Mouse (Mus musculus): ENCODE measurements around the gene Prmt1. TPM values are rescaled to one million over a fixed set of nuclear protein-coding genes. Genes with fewer than 3 reads are reported as not detected.
A peak's percentile ranks its signal among the peaks of the same experiment; 100 is the strongest.

Prmt1 gene
- total RNA-seq, 1 experiment from 2014 or later: 221 TPM

DNA sequence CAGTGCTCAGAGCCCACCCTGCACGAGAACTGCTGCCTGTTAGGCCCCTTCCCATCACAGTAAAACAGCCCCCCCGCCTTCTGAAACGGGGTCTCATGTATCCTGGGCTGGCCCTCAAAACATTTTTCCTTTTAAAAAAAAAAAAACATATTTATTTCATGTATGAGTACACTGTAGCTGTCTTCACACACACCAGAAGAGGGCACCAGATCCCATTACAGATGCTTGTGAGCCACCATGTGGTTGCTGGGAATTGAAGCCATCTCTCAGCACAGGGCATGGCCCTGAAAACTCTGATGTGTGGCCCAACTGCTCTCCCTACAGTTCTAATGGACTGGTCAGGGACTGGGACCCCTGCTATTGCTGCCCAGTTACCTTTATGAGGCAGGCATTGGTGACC, 8.1 kb downstream of the Prmt1 start:
- DNase-seq: no peak

DNA sequence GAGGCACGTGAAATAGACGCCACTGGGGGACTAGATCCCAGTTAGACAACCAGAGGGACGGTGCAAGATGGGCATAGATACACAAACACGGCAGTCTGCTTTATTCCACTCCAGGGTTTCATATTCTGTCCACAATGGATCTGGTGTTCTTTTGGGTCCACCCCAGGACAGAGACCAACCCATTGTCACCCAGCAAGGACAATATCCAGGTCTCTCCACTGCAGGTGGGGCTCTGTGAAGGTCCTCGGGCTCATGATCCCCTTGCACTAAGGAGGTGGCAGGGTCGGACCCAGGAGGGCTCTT, 11.3 kb downstream of the Prmt1 start:
- no peak for DNase-seq

DNA sequence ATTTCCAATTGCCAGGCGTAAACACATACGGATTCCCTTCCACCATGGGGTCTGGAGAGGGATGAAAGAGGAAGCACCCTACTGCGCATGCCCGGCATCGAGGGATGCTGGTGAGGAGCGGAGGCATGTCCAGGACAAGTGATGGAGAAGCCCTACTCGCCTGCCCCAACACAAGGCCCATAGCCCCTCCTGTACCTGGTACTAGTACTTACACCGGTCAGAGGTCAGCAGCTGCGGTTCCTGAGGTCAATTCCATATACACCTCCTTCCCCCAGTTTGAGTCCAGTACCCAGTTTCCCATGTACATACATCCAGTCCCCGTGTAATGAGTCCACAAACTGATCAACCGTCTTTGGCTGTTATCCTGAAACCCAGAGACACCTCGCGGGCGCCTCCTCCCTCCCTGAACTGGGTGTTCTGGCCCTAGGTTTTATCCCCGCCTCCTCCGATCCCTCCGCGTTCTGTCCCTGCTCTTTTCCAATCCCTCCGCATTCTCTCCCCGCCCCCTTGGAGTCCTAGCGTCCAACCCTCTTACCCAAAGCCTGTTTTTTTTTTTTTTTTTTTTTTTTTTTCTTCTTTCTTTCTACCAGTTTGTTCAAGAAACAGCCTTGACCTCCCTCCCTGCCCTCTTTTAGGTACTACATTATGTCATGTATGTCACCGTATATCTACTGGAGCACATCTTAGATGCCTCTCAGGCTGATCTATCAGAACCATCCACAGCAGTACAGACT, 11.8 kb downstream of the Prmt1 start, which contains the start of gene Cpt1c:
Cpt1c (minus strand) TSS at position 469 of the 734 bp plus-strand sequence.
- DNase-seq: peak; percentile 75

DNA sequence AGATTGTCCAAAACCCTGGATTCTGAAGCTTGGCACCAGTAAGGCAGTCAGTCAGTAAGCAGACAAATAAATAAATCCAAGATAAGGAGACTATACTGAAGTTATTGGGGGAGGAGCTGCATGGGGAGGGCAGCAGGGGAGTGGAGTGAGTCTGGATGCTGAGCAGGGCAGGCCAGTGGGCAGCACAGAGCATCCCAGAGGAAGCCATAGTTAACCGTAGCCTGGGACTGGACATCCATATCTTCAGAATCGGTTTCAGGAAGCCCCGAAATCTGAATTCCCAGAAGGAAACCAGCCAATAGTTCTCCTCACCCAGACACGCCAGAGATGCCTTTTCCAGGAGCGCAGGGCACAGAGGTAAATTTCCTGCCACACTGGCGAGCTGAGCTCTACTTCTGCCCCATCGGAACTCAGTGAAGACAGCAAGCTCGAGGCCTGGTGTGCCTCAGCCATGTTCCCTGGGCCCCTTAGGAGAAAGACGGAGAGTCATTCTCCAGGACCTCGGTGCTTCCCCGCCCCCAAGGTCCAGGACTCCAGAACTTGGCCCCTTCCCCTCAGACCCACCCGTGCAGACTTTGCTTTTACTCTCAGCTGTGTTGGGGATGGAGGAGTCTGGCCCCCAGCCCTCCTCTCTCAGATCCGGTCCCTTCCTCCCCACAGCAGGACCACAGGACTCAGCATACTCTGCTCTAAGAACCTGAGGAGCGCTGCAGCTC, 12.8 kb downstream of the Prmt1 start:
- DNase-seq: no peak

DNA sequence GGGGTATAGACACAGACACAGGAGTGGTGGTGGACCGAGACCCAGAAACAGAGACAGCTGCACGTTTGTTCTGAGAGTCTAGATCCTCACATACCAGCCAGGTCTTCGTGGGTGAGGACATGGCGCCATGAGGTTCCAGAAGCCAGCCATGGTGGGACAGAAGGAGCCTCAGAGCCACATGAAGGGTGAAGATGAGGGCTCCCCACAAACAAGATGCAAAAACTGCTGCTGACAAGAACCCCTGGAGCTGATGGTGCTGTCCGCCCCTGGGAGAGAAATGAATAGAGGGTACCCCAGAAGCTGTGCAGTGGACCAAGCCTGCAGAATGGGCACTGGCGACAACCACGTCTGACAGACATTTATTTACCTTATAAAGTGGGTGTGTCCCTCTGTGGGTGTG, 15.2 kb downstream of the Prmt1 start:
- DNase-seq: no peak

DNA sequence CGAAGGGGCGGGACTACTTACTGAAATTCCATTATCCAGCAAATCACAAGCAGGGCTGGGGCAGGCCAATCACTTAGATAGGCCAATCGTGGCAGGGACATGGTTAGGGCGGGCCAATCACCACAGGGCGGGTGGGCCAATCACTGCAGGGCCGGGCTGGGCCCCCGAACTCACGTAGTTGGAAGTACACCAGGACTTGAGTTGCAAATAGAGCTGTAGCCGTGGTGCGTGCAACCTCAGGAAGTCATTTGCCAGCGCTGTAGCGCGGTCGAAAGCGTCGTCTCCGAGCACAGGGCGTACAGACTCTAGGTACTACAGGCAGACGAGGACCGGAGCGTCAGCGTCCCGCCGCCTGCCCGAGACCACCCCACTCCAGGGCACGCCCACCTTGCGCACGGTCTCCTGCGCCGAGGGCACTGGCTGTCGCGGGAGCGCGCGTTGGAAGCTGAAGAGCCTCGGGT, 16.1 kb downstream of the Prmt1 start:
- DNase-seq: peak; percentile 83

DNA sequence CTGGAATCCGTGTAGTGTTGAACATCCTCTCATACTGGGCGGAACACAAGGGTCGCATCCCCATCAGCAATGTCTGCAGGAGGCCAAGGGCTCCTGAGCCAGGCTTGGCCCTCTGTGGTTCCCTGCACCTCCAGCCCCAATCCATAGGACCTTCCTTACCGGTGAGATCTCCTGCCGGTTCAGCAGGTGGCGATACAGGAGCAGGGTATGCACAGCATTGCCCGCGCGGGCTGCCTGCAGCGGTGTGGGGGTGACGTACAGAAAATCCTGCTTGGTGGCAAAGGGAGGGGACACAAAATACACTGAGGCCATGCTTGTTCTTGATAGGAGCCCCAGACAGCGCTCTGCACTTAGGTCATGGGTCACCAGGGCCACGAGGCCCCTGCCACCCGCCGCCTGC, 19.7 kb downstream of the Prmt1 start:
- no peak for DNase-seq

DNA sequence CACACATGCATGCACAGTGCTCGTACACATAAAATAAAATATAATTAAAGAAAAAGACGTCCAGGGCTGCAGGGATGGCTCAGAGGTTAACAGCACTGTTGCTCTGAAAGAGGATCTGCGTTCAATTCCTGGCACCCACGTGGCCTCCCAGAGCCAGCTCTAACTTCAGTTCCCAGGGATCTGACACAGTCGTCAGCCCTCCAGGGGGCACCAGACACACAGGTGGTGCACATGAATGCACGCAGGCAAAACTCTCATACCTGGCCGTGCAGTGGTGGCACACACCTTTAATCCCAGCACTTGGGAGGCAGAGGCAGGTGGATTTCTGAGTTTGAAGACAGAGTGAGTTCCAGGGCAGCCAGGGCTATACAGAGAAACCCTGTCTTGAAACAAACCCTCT, 20.4 kb downstream of the Prmt1 start:
- DNase-seq: no peak

DNA sequence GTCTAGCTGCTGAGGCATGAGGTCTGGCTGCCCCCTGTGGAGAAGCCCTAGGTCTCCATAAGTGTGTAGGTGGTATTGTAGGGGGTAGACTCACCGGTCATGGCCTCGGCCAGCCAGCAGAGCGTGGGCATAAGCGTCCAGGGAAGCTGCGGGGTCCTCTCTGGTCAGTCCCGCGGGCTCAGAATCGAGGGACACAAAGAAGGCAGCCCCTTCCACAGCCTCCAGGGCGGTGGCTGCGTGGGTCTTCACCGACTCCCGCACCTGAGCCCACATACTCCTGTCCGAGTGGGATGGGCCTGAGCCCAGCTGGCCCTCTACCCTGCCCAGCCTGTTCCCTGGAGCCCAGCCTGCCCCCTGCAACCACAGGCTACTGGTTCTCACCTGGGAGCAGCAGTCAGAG, 21.4 kb downstream of the Prmt1 start:
- no peak for DNase-seq

DNA sequence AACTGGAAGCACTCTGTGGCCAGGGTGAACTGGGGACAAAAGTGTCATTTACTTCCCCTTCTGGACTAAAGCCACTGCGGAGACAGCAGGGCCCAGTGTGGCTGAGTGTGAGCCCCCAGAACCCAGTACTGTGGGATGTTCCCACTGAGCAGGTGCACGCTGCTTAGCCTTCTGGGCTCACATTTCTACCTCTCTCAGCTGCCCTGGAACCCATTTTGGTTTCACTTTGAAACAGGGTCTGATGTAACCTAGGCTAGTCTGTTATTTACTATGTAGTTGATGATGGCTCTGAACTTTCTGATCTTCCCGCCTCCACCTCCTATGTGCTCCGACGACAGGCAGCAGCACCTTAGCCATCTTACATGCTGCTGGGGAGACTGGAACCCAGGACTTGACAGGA, 23.5 kb downstream of the Prmt1 start:
- no peak for DNase-seq

DNA sequence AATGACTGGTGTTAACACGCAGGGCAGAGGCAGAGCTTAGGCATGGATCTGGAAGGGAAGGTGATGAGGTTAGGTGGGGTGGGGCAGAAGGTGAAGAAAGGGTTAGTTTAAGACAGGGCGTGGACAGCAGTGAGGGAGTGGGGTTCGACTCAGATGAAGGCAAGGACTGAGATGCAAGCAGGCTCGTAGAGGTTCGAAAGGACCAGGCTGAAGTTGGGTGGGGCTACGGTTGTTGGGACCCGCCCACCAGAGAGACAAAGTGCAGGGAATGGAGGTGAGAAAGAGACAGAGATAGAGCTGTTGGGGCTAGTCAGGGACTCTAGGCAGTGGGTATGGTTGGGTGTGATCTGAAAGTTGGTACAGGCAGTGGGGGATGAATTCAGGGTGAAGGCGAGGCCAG, 24.0 kb downstream of the Prmt1 start:
- no peak for DNase-seq

DNA sequence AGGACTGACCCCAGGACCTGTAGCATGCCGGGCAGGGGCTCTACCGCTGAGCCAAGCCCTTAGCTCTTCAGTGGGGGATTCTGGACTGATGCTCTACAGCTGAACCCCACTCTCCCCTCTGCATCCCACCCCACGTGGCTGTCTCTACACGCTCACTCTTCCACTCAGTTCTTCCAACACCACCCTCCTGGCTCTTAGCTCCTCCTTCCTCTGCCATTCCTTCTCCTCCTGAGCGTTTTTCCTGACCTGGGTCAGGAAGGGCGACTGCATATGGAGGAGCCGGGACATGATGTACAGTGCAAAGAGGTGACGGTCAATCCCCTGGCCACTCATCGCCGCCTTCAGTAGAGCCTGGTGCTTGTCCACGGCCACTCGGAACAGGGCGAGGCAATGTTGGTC, 25.9 kb downstream of the Prmt1 start:
- no peak for DNase-seq

DNA sequence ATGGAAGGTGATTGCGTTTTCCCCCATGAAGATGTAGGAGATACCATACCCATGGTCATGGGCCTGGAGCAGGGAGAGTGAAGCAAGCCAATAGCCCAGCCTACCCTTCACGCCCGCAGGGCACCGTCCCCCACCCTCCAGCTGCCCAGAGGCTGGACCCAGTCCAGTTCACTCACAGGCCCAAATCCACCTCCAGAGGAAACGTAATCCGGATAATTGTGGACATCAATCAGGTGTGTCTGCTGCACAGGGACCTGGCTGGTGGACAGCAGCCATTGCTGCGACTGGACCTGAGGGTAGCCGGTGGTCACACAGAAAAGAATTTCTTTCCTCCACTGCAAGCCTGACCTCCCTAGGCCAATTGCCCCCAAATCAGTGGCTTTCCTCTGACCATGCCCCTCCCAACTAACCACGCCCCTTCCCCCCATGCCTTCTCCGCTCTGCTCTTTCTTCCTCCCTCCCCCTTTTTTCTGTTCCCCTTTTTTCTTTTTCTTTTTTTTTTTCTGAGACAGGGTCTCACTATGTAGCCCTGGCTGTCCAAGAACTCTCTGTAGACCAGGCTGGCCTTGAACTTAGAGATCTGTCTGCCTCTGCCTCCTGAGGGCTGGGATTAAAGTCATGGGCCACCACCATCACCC, 26.4 kb downstream of the Prmt1 start:
- DNase-seq: no peak

DNA sequence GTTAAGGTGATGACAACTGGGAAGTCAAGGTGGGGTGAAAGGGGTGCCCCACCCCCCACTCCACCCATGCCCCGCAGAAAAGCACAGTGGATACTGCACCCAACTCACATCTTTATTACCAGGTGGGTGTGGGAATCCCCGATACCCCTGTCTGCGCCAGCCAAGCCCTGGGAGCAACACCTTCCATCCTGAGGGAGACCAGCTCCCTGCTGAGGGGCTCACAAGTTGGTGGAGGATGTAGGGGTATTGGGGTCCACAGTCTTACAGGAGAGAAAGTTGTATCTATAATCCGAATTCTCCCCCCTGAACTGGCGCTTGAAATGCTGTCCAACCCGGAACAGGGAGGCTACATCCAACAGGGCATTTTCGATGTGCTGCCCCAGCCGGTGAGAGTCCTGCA, 27.1 kb downstream of the Prmt1 start:
- no peak for DNase-seq

DNA sequence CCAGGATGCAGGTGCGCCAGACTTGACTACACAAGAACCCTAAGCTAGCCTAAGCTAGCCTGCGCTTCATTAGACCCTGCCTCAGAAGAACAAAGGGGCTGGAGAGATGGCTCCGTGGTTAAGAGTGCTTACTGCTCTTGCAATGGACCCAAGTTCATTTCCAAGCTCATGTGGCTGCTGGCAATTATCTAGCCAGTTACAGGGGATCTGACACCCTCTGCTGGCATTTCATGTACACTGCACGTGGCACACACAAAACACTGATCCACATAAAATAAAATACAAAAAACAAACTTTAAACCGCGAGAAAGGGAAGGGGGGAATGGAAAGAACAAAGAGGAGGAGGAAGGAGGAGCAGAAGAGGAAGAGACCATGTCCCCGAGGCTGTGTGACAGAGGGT, 28.2 kb downstream of the Prmt1 start:
- DNase-seq: no peak

DNA sequence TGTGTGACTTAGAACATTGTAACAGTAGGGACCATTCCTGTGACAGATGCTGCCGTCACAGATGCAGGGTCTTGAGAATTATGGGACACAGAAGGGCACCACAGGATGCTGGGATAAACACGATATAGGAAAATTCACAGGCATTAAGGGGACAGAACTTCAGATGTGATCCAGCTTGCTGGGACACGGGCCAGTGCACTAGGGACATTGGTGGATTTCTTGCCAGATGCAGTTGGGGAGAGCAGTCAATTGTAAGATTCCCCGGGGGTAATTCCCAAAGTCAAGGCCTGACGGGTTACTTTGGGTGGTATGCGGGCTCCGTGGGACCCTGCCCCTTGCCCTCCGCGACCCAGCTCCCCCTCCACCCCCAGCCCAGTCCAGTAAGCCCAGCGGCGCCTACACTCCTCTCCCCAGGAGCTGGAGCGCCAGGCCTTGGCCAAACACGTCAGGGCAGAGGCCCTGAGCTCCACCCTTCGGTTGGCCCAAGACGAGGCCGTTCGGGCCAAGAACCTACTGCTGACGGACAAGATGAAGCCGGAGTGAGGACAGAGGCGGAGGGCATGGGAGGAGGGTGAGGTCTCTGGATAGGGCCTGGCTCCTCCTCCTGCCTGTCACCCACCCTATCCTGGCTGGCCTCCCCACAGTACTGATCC, 29.1 kb downstream of the Prmt1 start:
- DNase-seq: no peak

DNA sequence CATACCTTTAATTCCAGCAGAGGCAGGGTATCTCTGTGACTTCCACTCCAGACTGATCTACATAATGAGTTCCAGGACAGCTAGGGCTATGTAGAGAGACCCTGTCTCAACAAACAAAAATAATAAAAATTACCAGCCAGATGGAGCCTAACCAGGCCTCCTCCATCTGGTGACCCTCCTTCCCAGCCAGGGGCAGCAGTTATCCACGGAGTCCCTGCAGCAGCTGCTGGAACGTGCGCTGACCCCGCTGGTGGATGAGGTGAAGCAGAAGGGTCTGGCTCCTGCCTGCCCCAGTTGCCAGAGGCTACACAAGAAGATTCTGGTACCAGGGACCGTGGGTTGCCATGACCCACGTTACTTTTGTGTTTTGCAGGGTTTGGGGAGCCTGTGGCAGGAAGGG, 30.1 kb downstream of the Prmt1 start:
- no peak for DNase-seq

DNA sequence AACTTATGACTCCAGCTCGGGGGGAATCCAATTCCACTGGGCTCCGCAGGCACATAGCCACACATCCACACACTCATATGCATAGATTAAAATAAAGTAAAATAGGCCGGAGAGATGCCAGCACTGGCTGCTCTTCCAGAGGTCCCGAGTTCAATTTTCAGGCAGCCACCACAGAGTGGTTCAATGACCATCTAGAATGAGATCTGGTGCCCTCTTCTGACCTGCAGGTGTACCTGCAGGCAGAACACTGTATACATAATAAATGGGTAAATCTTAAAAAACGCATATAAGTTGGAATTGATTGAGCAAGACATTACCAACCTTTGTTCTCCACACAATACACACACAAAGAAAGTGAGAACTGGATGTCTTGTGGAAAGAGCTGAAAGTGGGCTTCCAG, 30.7 kb downstream of the Prmt1 start:
- no peak for DNase-seq

DNA sequence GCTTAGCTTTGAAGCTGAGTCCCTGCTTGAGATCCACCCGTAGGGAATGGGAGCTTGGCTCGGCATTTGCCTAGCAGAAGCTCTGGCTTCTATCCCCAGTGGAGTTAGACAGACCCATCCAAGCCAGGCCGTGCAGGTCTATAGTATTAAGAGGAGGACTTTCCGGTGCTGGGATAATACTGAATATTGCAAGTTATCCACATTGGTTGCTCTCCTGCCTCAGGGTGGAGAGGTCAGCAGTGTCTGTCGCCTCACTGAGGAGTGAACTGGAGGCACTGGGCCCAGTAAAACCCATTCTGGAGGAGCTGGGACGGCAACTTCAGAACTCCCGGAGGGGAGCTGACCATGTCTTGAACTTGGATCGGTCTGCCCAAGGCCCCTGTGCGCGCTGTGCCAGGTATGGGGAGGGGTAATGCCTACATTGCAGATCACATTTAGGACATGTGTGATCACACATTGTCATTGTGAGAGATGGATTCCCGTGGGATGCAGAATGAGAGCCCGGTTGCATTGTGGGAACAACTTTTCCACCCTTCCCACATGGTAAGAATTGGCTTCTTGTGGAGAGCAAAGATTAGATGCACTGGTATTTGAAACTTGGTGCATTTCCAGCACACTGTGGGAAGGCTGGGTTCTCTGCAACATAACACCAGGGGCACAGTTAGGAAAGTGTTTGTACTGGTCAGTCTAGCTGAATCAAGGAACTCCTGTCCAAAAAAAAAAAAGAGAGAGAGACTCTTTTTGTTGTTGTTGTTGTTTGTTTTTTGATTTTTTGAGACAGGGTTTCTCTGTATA, 32.1 kb downstream of the Prmt1 start:
- DNase-seq: no peak

DNA sequence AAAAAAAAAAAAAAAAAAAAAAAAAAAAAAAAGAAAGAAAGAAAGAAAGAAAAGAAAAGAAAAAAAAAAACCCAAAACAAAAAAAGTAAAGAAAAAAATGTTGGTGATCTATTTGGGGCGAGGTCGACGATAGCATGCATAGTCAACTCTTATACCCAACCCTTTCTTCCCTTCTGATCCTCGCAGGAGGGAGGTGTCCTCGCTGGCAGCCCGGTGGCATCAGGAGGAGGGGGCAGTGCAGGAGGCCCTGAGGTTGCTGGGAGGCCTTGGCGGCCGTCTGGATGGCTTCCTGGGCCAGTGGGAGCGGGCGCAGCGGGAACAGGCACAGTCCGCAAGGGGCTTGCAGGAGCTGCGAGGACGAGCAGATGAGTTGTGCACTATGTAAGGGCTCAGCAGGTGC, 32.8 kb downstream of the Prmt1 start:
- no peak for DNase-seq

DNA sequence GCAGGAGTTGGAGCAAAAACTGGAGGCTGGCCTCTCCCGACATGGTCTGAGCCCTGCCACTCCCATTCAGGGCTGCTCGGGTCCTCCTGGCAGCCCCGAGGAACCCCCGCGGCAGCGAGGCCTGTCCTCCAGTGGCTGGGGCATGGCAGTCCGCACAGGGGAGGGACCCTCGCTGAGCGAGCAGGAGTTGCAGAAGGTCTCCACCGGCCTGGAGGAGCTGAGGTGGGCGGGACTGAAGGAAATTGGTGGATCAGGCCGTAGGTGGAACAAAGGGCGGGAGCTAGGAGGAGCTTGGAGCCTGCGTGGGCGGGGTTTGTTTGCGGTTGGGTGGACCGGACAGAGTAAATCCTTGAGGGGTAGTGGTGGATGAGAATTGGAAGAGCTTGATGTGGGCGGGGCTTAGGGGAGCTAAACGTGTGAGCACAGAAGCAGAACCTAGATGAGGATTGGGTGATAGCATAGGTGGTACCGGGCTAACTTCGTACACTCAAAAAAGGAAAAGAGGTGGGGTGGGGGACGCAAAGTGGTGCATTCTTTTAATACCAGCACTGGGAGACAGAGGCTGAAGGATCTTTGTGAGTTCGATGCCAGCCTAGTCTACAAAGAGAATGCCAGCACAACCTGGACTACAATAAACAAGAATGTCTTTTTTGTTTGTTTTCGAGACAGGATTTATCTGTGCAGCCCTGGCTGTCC, 33.6 kb downstream of the Prmt1 start:
- DNase-seq: peak; percentile 91

DNA sequence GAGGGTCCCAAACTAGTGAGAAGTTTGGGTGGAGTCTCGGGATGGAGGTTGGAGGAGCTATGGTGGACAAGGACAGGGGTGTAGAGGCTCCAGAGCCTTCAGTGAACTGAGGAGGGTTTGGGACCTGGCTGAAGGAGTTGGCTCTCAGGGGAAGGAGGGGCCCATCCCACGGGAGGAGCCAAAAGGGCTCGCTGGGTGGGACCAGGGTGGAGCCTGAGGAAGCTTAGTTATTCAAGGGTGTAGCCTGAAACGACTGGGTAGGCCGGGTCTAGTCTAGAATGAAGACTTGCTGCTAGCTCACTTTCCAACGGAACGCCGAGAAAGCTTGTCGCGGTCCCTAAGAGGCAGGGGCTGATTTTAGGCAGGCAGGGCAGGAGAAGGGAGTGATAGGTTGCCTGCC, 34.4 kb downstream of the Prmt1 start:
- DNase-seq: peak; percentile 82

All from adrenal gland, postnatal 25 days (tissue).